Mouse (Mus musculus): ENCODE measurements at regions not wholly inside any gene's neighbourhood (a gene's known extent, or its start where the extent isn't known, plus 50 kb on each side); places are given as distances from the start of the nearest gene placed in this dataset.

GRCm38 (mm10) chr6:100435222-100435621 is 147.9 kb upstream of the Rybp start:
- no peaks in the 10 kb centered on the region for H3K9me3 ChIP-seq (ENCODE audit: control insufficient read depth, low read length)
- WGBS, result 64% methylated on average over 5 of the region's 5 CpGs
- H3K9ac ChIP-seq (ENCODE audit: low read length), result no peak overlapping the region
- ATAC-seq (ENCODE audit: insufficient number of reproducible peaks, insufficient read depth, low FRiP score, low read depth), result no peak
- peaks cover 6 to 12% of the 10 kb centered on the region in 2 experiments; a peak in 3 of 4 replicates for H3K4me1 ChIP-seq (ENCODE audit: control insufficient read depth in 2 of 2, insufficient read depth in 2 of 2, low read length in 2 of 2)
- H3K27ac ChIP-seq (replicated peaks in 1 of 2; ENCODE audit: control insufficient read depth in 1 of 2, insufficient read depth in 1 of 2, low read depth in 2 of 2, low read length in 2 of 2), result no peak overlapping the region
- no peak overlapping the region for H3K4me2 ChIP-seq (ENCODE audit: low read length)
- peaks cover 13% of the 10 kb centered on the region for H3K27me3 ChIP-seq (ENCODE audit: control insufficient read depth, insufficient read depth, low read length)
- no peaks in the 10 kb centered on the region for H3K36me3 ChIP-seq (ENCODE audit: control insufficient read depth, insufficient read depth, low read length)
- no peak overlapping the region for H3K4me3 ChIP-seq (ENCODE audit: control insufficient read depth in 1 of 2, insufficient read depth in 1 of 2, low read depth in 1 of 2, low read length in 2 of 2)

GRCm38 (mm10) chr6:100433534-100433867 is 146.2 kb upstream of the Rybp start:
- no peaks in the 10 kb centered on the region for H3K36me3 ChIP-seq (ENCODE audit: control insufficient read depth, insufficient read depth, low read length)
- H3K4me1 ChIP-seq (ENCODE audit: control insufficient read depth in 2 of 2, insufficient read depth in 2 of 2, low read length in 2 of 2), result peaks cover 2 to 5% of the 10 kb centered on the region in 2 experiments; a peak in 3 of 4 replicates
- H3K9ac ChIP-seq (ENCODE audit: low read length), result no peak overlapping the region
- no peak overlapping the region for H3K27ac ChIP-seq (replicated peaks in 1 of 2; ENCODE audit: control insufficient read depth in 1 of 2, insufficient read depth in 1 of 2, low read depth in 2 of 2, low read length in 2 of 2)
- no peak overlapping the region for H3K4me3 ChIP-seq (ENCODE audit: control insufficient read depth in 1 of 2, insufficient read depth in 1 of 2, low read depth in 1 of 2, low read length in 2 of 2)
- no peaks in the 10 kb centered on the region for H3K9me3 ChIP-seq (ENCODE audit: control insufficient read depth, low read length)
- peaks cover 7% of the 10 kb centered on the region; the same call in 1 of the 2 replicates for H3K27me3 ChIP-seq (ENCODE audit: control insufficient read depth, insufficient read depth, low read length)
- ATAC-seq (ENCODE audit: insufficient number of reproducible peaks, insufficient read depth, low FRiP score, low read depth), result no peak
- 73% methylated on average over 9 of the region's 9 CpGs for WGBS
- H3K4me2 ChIP-seq (ENCODE audit: low read length), result no peak overlapping the region

- no peak for ATAC-seq (ENCODE audit: insufficient number of reproducible peaks, insufficient read depth, low FRiP score, low read depth)
- Histone ChIP-seq H3K4me1 (ENCODE audit: control insufficient read depth in 2 of 2, insufficient read depth in 2 of 2, low read length in 2 of 2) (no peaks in the 10 kb centered on the region; a peak in 3 of 4 replicates), H3K4me3 (ENCODE audit: control insufficient read depth in 1 of 2, insufficient read depth in 1 of 2, low read depth in 1 of 2, low read length in 2 of 2) (no peak overlapping the region), H3K4me2 (ENCODE audit: low read length) (no peak overlapping the region), H3K27ac (replicated peaks in 1 of 2; ENCODE audit: control insufficient read depth in 1 of 2, insufficient read depth in 1 of 2, low read depth in 2 of 2, low read length in 2 of 2) (no peak overlapping the region), H3K36me3 (ENCODE audit: control insufficient read depth, insufficient read depth, low read length) (no peaks in the 10 kb centered on the region), H3K9me3 (ENCODE audit: control insufficient read depth, low read length) (no peaks in the 10 kb centered on the region), H3K27me3 (ENCODE audit: control insufficient read depth, insufficient read depth, low read length) (peaks cover 7% of the 10 kb centered on the region; the same call in 1 of the 2 replicates), H3K9ac (ENCODE audit: low read length) (no peak overlapping the region)
- WGBS, result 54% methylated on average over 17 of the region's 17 CpGs
Observed at GRCm38 (mm10) chr6:100432688-100433533, 145.6 kb upstream of the Rybp start.

GRCm38 (mm10) chr6:100430286-100430685 is 143.0 kb upstream of the Rybp start:
- Histone ChIP-seq H3K27me3 (ENCODE audit: control insufficient read depth, insufficient read depth, low read length) (no peaks in the 10 kb centered on the region), H3K4me1 (ENCODE audit: control insufficient read depth in 2 of 2, insufficient read depth in 2 of 2, low read length in 2 of 2) (no peaks in the 10 kb centered on the region; a peak in 1 of 4 replicates), H3K4me3 (ENCODE audit: control insufficient read depth in 1 of 2, insufficient read depth in 1 of 2, low read depth in 1 of 2, low read length in 2 of 2) (no peak overlapping the region), H3K9ac (ENCODE audit: low read length) (no peak overlapping the region), H3K9me3 (ENCODE audit: control insufficient read depth, low read length) (no peaks in the 10 kb centered on the region), H3K27ac (replicated peaks in 1 of 2; ENCODE audit: control insufficient read depth in 1 of 2, insufficient read depth in 1 of 2, low read depth in 2 of 2, low read length in 2 of 2) (no peak overlapping the region), H3K4me2 (ENCODE audit: low read length) (no peak overlapping the region), H3K36me3 (ENCODE audit: control insufficient read depth, insufficient read depth, low read length) (no peaks in the 10 kb centered on the region)
- 86% methylated on average over 4 of the region's 4 CpGs for WGBS
- no peak for ATAC-seq (ENCODE audit: insufficient number of reproducible peaks, insufficient read depth, low FRiP score, low read depth)

GRCm38 (mm10) chr6:100429511-100429910 is 142.2 kb upstream of the Rybp start:
- Histone ChIP-seq H3K27ac (replicated peaks in 1 of 2; ENCODE audit: control insufficient read depth in 1 of 2, insufficient read depth in 1 of 2, low read depth in 2 of 2, low read length in 2 of 2) (no peak overlapping the region), H3K9me3 (ENCODE audit: control insufficient read depth, low read length) (no peaks in the 10 kb centered on the region), H3K4me1 (ENCODE audit: control insufficient read depth in 2 of 2, insufficient read depth in 2 of 2, low read length in 2 of 2) (no peaks in the 10 kb centered on the region; a peak in 1 of 4 replicates), H3K4me3 (ENCODE audit: control insufficient read depth in 1 of 2, insufficient read depth in 1 of 2, low read depth in 1 of 2, low read length in 2 of 2) (no peak overlapping the region), H3K9ac (ENCODE audit: low read length) (no peak overlapping the region), H3K4me2 (ENCODE audit: low read length) (no peak overlapping the region), H3K27me3 (ENCODE audit: control insufficient read depth, insufficient read depth, low read length) (no peaks in the 10 kb centered on the region), H3K36me3 (ENCODE audit: control insufficient read depth, insufficient read depth, low read length) (no peaks in the 10 kb centered on the region)
- WGBS, result 82% methylated on average over 6 of the region's 6 CpGs
- no peak for ATAC-seq (ENCODE audit: insufficient number of reproducible peaks, insufficient read depth, low FRiP score, low read depth)

- no peak overlapping the region for H3K27ac ChIP-seq (replicated peaks in 1 of 2; ENCODE audit: control insufficient read depth in 1 of 2, insufficient read depth in 1 of 2, low read depth in 2 of 2, low read length in 2 of 2)
- ATAC-seq (ENCODE audit: insufficient number of reproducible peaks, insufficient read depth, low FRiP score, low read depth), result no peak
- H3K4me3 ChIP-seq (ENCODE audit: control insufficient read depth in 1 of 2, insufficient read depth in 1 of 2, low read depth in 1 of 2, low read length in 2 of 2), result no peak overlapping the region
- H3K9ac ChIP-seq (ENCODE audit: low read length), result no peak overlapping the region
- H3K27me3 ChIP-seq (ENCODE audit: control insufficient read depth, insufficient read depth, low read length), result no peaks in the 10 kb centered on the region
- H3K9me3 ChIP-seq (ENCODE audit: control insufficient read depth, low read length), result no peaks in the 10 kb centered on the region
- H3K4me2 ChIP-seq (ENCODE audit: low read length), result no peak overlapping the region
- H3K36me3 ChIP-seq (ENCODE audit: control insufficient read depth, insufficient read depth, low read length), result no peaks in the 10 kb centered on the region
- no peaks in the 10 kb centered on the region; a peak in 1 of 4 replicates for H3K4me1 ChIP-seq (ENCODE audit: control insufficient read depth in 2 of 2, insufficient read depth in 2 of 2, low read length in 2 of 2)
- 84% methylated on average over 6 of the region's 6 CpGs for WGBS
Observed at GRCm38 (mm10) chr6:100428759-100429158, 141.5 kb upstream of the Rybp start.

- Histone ChIP-seq H3K9ac (ENCODE audit: low read length) (no peak overlapping the region), H3K27ac (replicated peaks in 1 of 2; ENCODE audit: control insufficient read depth in 1 of 2, insufficient read depth in 1 of 2, low read depth in 2 of 2, low read length in 2 of 2) (no peak overlapping the region), H3K4me1 (ENCODE audit: control insufficient read depth in 2 of 2, insufficient read depth in 2 of 2, low read length in 2 of 2) (peaks cover 0 to 2% of the 10 kb centered on the region in 2 experiments; a peak in 1 of 4 replicates), H3K27me3 (ENCODE audit: control insufficient read depth, insufficient read depth, low read length) (peaks cover 6% of the 10 kb centered on the region; the same call in 1 of the 2 replicates), H3K36me3 (ENCODE audit: control insufficient read depth, insufficient read depth, low read length) (no peaks in the 10 kb centered on the region), H3K4me3 (ENCODE audit: control insufficient read depth in 1 of 2, insufficient read depth in 1 of 2, low read depth in 1 of 2, low read length in 2 of 2) (no peak overlapping the region), H3K4me2 (ENCODE audit: low read length) (no peak overlapping the region), H3K9me3 (ENCODE audit: control insufficient read depth, low read length) (no peaks in the 10 kb centered on the region)
- ATAC-seq (ENCODE audit: insufficient number of reproducible peaks, insufficient read depth, low FRiP score, low read depth), result no peak
- WGBS, result 45% methylated on average over 1 of the region's 1 CpGs
Observed at GRCm38 (mm10) chr6:100425551-100425950, 138.3 kb upstream of the Rybp start.

Measured in heart, embryonic 14.5 days (tissue).